In the genomic region with DNA sequence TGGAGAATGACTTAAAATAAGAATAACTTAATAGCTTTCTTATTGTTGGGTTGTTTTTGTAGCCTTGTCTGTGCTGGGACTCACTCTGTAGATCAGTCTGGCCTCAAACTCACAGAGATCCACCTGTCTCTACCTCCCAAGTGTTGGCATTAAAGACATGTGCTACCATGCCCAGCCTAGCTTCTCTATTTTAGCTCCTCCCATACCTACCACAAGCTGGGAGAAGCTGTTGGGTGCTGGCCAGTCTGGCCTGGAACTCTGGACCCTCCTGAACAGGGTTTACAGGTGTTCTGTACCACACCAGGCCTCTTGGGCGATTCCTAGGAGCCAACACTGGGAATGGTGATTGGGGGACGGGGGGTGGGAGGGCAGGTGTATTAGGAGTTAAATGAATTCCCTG, we compare ENCODE assay signal across 31 mouse cellular contexts. TPM values are rescaled to one million over a fixed set of nuclear protein-coding genes. Genes with fewer than 3 reads are reported as not detected.
DNase-seq lines count a peak whose midpoint lies in the region; ATAC-seq and TF ChIP-seq lines count a peak whose summit lies in the region.
"Had no signal": no experiment of that assay in that cellular context is flagged by ENCODE, and none has a peak within 500 bp of the region (broad histone marks: within the 10 kb centered on the region; RNA-seq: fewer than 3 reads in every experiment).

No protein-coding gene starts in this region.

- ATAC-seq in kidney, embryonic 14.5 days (ENCODE audit: low FRiP score, low TSS enrichment): no peak
- ATAC-seq in megakaryocyte progenitor cell, adult 5-6 weeks (replicated peaks; ENCODE audit: poor library complexity): peak; percentile 34; the same call in 1 of the 2 replicates
- ATAC-seq in forebrain, embryonic 15.5 days (replicated peaks): no peak
- ATAC-seq: forebrain, embryonic 16.5 days; hindbrain, embryonic 16.5 days; intestine, embryonic 15.5 days; liver, embryonic 12.5 days; lung, postnatal 0 days; midbrain, embryonic 15.5 days had no signal

- H3K27ac ChIP-seq in kidney, embryonic 14.5 days (ENCODE audit: low read depth, low read length): no peak overlapping the region
- H3K27ac ChIP-seq in MEL (ENCODE audit: control insufficient read depth, low read depth, low read length): no peak overlapping the region
- no peak overlapping the region for H3K27ac ChIP-seq in forebrain, embryonic 15.5 days (replicated peaks)
- H3K27ac ChIP-seq: embryonic facial prominence, embryonic 12.5 days; intestine, embryonic 15.5 days; left cerebral cortex, adult 2 months; limb, embryonic 13.5 days; liver, embryonic 12.5 days; midbrain, embryonic 15.5 days; neural tube, embryonic 13.5 days had no signal

- no peak overlapping the region for H3K9ac ChIP-seq in kidney, embryonic 14.5 days (ENCODE audit: low read depth, low read length)
- no peak overlapping the region for H3K9ac ChIP-seq in MEL (ENCODE audit: control insufficient read depth, low read depth, low read length, poor library complexity, severe bottlenecking)
- H3K9ac ChIP-seq in forebrain, embryonic 15.5 days (replicated peaks): no peak overlapping the region
- H3K9ac ChIP-seq: embryonic facial prominence, embryonic 12.5 days; intestine, embryonic 15.5 days; limb, embryonic 13.5 days; liver, embryonic 12.5 days; midbrain, embryonic 15.5 days; neural tube, embryonic 13.5 days had no signal

- H3K9me3 ChIP-seq in kidney, embryonic 14.5 days (ENCODE audit: control insufficient read depth, low read length): no peaks in the 10 kb centered on the region
- no peaks in the 10 kb centered on the region for H3K9me3 ChIP-seq in MEL (replicated peaks; ENCODE audit: insufficient read depth, low read length)
- H3K9me3 ChIP-seq in forebrain, embryonic 15.5 days: no peaks in the 10 kb centered on the region
- H3K9me3 ChIP-seq: embryonic facial prominence, embryonic 12.5 days; hindbrain, embryonic 10.5 days; intestine, embryonic 15.5 days; limb, embryonic 13.5 days; liver, embryonic 12.5 days; midbrain, embryonic 15.5 days; neural tube, embryonic 13.5 days had no signal

- TF ChIP-seq POLR2A in MEL (IDR thresholded peaks at IDR 0.05; ENCODE audit: control insufficient read depth in 1 of 2, insufficient read depth in 1 of 2, low read depth in 1 of 2, low read length in 2 of 2, poor library complexity in 1 of 2): no peak

- no peak for TF ChIP-seq CTCF in MEL (IDR thresholded peaks at IDR 0.05 in 2 of 3, conservative IDR thresholded peaks at IDR 0.05 in 1 of 3; ENCODE audit: control insufficient read depth in 1 of 3, insufficient read depth in 1 of 3, low read depth in 2 of 3, low read length in 3 of 3, poor library complexity in 1 of 3, severe bottlenecking in 1 of 3)

- TF ChIP-seq EP300 in MEL (IDR thresholded peaks at IDR 0.05; ENCODE audit: low read depth in 1 of 2, low read length in 2 of 2): no peak

- no peaks in the 10 kb centered on the region for H3K36me3 ChIP-seq in kidney, embryonic 14.5 days (ENCODE audit: control insufficient read depth, insufficient read depth, low read length)
- peaks cover 0 to 27% of the 10 kb centered on the region in 2 experiments; a peak in 2 of 4 replicates for H3K36me3 ChIP-seq in MEL (ENCODE audit: control insufficient read depth in 1 of 2, insufficient read depth in 2 of 2, low read length in 2 of 2)
- no peaks in the 10 kb centered on the region for H3K36me3 ChIP-seq in forebrain, embryonic 15.5 days
- H3K36me3 ChIP-seq: embryonic facial prominence, embryonic 12.5 days; hindbrain, embryonic 10.5 days; intestine, embryonic 15.5 days; limb, embryonic 13.5 days; liver, embryonic 12.5 days; midbrain, embryonic 15.5 days; neural tube, embryonic 13.5 days had no signal

- H3K4me1 ChIP-seq in kidney, embryonic 14.5 days (ENCODE audit: control insufficient read depth, insufficient read depth, low read length): no peaks in the 10 kb centered on the region
- H3K4me1 ChIP-seq in MEL (ENCODE audit: control insufficient read depth in 1 of 2, insufficient read depth in 2 of 2, low read length in 2 of 2): peaks cover 8 to 34% of the 10 kb centered on the region in 2 experiments
- H3K4me1 ChIP-seq in forebrain, embryonic 15.5 days: no peaks in the 10 kb centered on the region
- H3K4me1 ChIP-seq: embryonic facial prominence, embryonic 12.5 days; limb, embryonic 13.5 days; midbrain, embryonic 15.5 days; neural tube, embryonic 13.5 days had no signal

- peak; percentile 10 for DNase-seq in kidney, postnatal 10 days
- peak; percentile 28 for DNase-seq in 416B (ENCODE audit: low read depth)
- peak; percentile 50 for DNase-seq in MEL (ENCODE audit: low read depth, low spot score)
- DNase-seq in layer of hippocampus, postnatal 14 days (ENCODE audit: low spot score in 2 of 2): no peak
- no peak for DNase-seq in embryo, embryonic 11 days
- DNase-seq: adrenal gland, adult 8-10 months; cerebellum, adult 11 months; cerebellum, adult 9-10 months; cerebellum, postnatal 36 days; gastrocnemius, adult 2 months; heart, postnatal 14 days; kidney, adult 2 months; kidney, postnatal 25 days; lung, adult 18-20 months; lung, postnatal 4 days; right cerebral cortex, postnatal 4 days; thymus, postnatal 4 days had no signal

- 88% methylated on average over 2 of the region's 2 CpGs for WGBS in kidney, embryonic 14.5 days
- 93% methylated on average over 2 of the region's 2 CpGs for WGBS in forebrain, embryonic 15.5 days

- TF ChIP-seq RAD21 in MEL (IDR thresholded peaks at IDR 0.05; ENCODE audit: low read depth, low read length): no peak

- H3K27me3 ChIP-seq in kidney, embryonic 14.5 days (ENCODE audit: control insufficient read depth, insufficient read depth, low read length): no peaks in the 10 kb centered on the region
- H3K27me3 ChIP-seq in MEL (ENCODE audit: control insufficient read depth in 1 of 2, insufficient read depth in 2 of 2, low read length in 2 of 2): no peaks in the 10 kb centered on the region
- no peaks in the 10 kb centered on the region for H3K27me3 ChIP-seq in forebrain, embryonic 15.5 days
- H3K27me3 ChIP-seq: embryonic facial prominence, embryonic 12.5 days; intestine, embryonic 15.5 days; limb, embryonic 13.5 days; midbrain, embryonic 15.5 days; neural tube, embryonic 13.5 days had no signal

- H3K4me3 ChIP-seq in kidney, embryonic 14.5 days (ENCODE audit: low read length): no peak overlapping the region
- H3K4me3 ChIP-seq in MEL (ENCODE audit: control insufficient read depth in 1 of 2, insufficient read depth in 1 of 2, low read depth in 2 of 2, low read length in 2 of 2): no peak overlapping the region
- no peak overlapping the region for H3K4me3 ChIP-seq in forebrain, embryonic 15.5 days
- H3K4me3 ChIP-seq: embryonic facial prominence, embryonic 12.5 days; hindbrain, embryonic 10.5 days; intestine, embryonic 15.5 days; left cerebral cortex, adult 2 months; limb, embryonic 13.5 days; liver, embryonic 12.5 days; midbrain, embryonic 15.5 days; neural tube, embryonic 13.5 days had no signal

- no peak overlapping the region for H3K4me2 ChIP-seq in kidney, embryonic 14.5 days (replicated peaks; ENCODE audit: low read depth, low read length)
- no peak overlapping the region for H3K4me2 ChIP-seq in forebrain, embryonic 15.5 days (replicated peaks)
- H3K4me2 ChIP-seq: embryonic facial prominence, embryonic 12.5 days; intestine, embryonic 15.5 days; limb, embryonic 13.5 days; liver, embryonic 12.5 days; midbrain, embryonic 15.5 days; neural tube, embryonic 13.5 days had no signal

- no peaks in the 10 kb centered on the region for H3K79me2 ChIP-seq in MEL (ENCODE audit: control insufficient read depth, insufficient read depth, low read length, poor library complexity)

TF ChIP-seq in MEL, 35 proteins besides CTCF, POLR2A, EP300 and RAD21 (continues in another document):
- no peak for TF ChIP-seq MYB (IDR thresholded peaks at IDR 0.05; ENCODE audit: low read depth, low read length)
- TF ChIP-seq ZKSCAN1 (IDR thresholded peaks at IDR 0.05; ENCODE audit: low read depth, low read length): no peak
- TF ChIP-seq ZNF384 (IDR thresholded peaks at IDR 0.05; ENCODE audit: low read depth, low read length): no peak
- no peak for TF ChIP-seq GABPA (IDR thresholded peaks at IDR 0.05; ENCODE audit: low read depth, low read length)
- no peak for TF ChIP-seq TAL1 (IDR thresholded peaks at IDR 0.05; ENCODE audit: low read length)
- TF ChIP-seq USF2 (IDR thresholded peaks at IDR 0.05; ENCODE audit: borderline replicate concordance in 1 of 2, insufficient read depth in 1 of 2, low read depth in 1 of 2, low read length in 2 of 2): no peak
- TF ChIP-seq BHLHE40 (IDR thresholded peaks at IDR 0.05; ENCODE audit: borderline replicate concordance, low read depth, low read length): no peak
- no peak for TF ChIP-seq POLR2AphosphoS2 (IDR thresholded peaks at IDR 0.05; ENCODE audit: low read length)

RNA-seq across cellular contexts. Expression of gene Nuak2, which starts 27.3 kb away (rescaled TPM):
- 1.4 and 2.3 TPM in 2 replicates for polyA plus RNA-seq in kidney, embryonic 14.5 days (2014; fragmentation: Nextera tagmentation; extraction: Ambion mirVana)
- total RNA-seq in MEL (2012; rRNA removed): 2.8 and 3.2 TPM in 2 replicates
- 1 to 10 TPM in 1 of 2 experiments, not detected in 1; 3.0 TPM for polyA plus RNA-seq in MEL (2012; ENCODE audit: insufficient read depth in 1 of 2, insufficient read length in 2 of 2, low read depth in 1 of 2, low replicate concordance in 2 of 2, missing spikeins in 1 of 2)
- 19.8 and 26.1 TPM in 2 replicates for total RNA-seq in megakaryocyte progenitor cell, adult 5-6 weeks (2015)
- 14.5 and 20.2 TPM in 2 replicates for total RNA-seq in megakaryocyte progenitor cell, adult 5-6 weeks (2017)
- total RNA-seq in layer of hippocampus, postnatal 14 days (2021): 1 to 10 TPM; 1.7 to 2.8 TPM
- polyA plus RNA-seq in forebrain, embryonic 15.5 days (2015; fragmentation: Nextera tagmentation; extraction: Ambion mirVana): 15.9 and 16.5 TPM in 2 replicates

RNA-seq across cellular contexts. Expression of gene Klhdc8a, which starts 44.8 kb away (rescaled TPM):
- polyA plus RNA-seq in kidney, embryonic 14.5 days (2014; fragmentation: Nextera tagmentation; extraction: Ambion mirVana): 1.3 and 1.4 TPM in 2 replicates
- not detected in 2 replicates for total RNA-seq in MEL (2012; rRNA removed)
- not detected for polyA plus RNA-seq in MEL (2012; ENCODE audit: insufficient read depth in 1 of 2, insufficient read length in 2 of 2, low read depth in 1 of 2, low replicate concordance in 2 of 2, missing spikeins in 1 of 2)
- total RNA-seq in megakaryocyte progenitor cell, adult 5-6 weeks (2015): not detected in 2 replicates
- total RNA-seq in megakaryocyte progenitor cell, adult 5-6 weeks (2017): not detected in 2 replicates
- total RNA-seq in layer of hippocampus, postnatal 14 days (2021): 1 to 10 TPM; 5.7 to 6.8 TPM
- 2.4 and 3.1 TPM in 2 replicates for polyA plus RNA-seq in forebrain, embryonic 15.5 days (2015; fragmentation: Nextera tagmentation; extraction: Ambion mirVana)

RNA-seq across cellular contexts. Expression of gene Tmcc2, which starts 47.9 kb away (rescaled TPM):
- polyA plus RNA-seq in kidney, embryonic 14.5 days (2014; fragmentation: Nextera tagmentation; extraction: Ambion mirVana): 5.5 and 6.2 TPM in 2 replicates
- total RNA-seq in MEL (2012; rRNA removed): 4.6 and 7.2 TPM in 2 replicates
- 1 to 10 TPM in 1 of 2 experiments, not detected in 1; 4.1 TPM for polyA plus RNA-seq in MEL (2012; ENCODE audit: insufficient read depth in 1 of 2, insufficient read length in 2 of 2, low read depth in 1 of 2, low replicate concordance in 2 of 2, missing spikeins in 1 of 2)
- total RNA-seq in megakaryocyte progenitor cell, adult 5-6 weeks (2015): 2.9 and 6.1 TPM in 2 replicates
- 5.5 and 6.0 TPM in 2 replicates for total RNA-seq in megakaryocyte progenitor cell, adult 5-6 weeks (2017)
- 100 to 1,000 TPM; 191 to 192 TPM for total RNA-seq in layer of hippocampus, postnatal 14 days (2021)
- 33.1 and 33.3 TPM in 2 replicates for polyA plus RNA-seq in forebrain, embryonic 15.5 days (2015; fragmentation: Nextera tagmentation; extraction: Ambion mirVana)

Comparison
In these comparisons a context has a peak if more than half of its experiments do, and no peak if none do; other contexts are left out.
1. DNase-seq: peak in kidney, postnatal 10 days (single experiment), 416B (single experiment) and MEL (single experiment); none in layer of hippocampus, postnatal 14 days (0 of 2) and embryo, embryonic 11 days (single experiment).
2. RNA of gene Tmcc2, which starts 47.9 kb away (total RNA-seq): 191 to 192 TPM in layer of hippocampus, postnatal 14 days; 4.6 to 7.2 TPM in MEL and 2.9 to 6.1 TPM in megakaryocyte progenitor cell, adult 5-6 weeks; every median in the first group is over 10 times any median in the second.